Mouse (Mus musculus): ENCODE measurements around the gene Pmfbp1. TPM values are rescaled to one million over a fixed set of nuclear protein-coding genes. Genes with fewer than 3 reads are reported as not detected.

Gene Pmfbp1
- polyA plus RNA-seq, 1 experiment from 2014 or later: 1.3 TPM

DNA sequence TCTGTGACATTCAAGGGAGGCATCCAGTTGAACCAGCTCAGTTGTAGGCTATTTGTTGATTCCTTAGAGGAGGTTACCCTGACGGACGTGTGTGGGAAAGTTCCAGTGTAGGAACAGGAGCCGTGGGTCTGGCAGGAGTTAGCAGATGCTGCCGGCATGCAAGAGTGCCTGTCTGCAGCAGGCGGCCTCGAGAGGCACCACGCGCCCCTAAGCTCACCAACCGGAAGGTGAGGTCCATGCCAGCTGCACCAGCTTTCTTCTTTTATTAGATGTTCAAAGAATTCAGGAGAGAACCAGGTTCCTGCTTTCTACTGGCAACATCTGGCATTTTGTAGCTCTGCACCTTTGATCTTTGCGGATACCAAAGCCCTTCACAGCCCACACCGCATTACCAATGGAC, 9.1 kb upstream of the Pmfbp1 start:
- Histone ChIP-seq H3K9me3 (ENCODE audit: control insufficient read depth, low read length) (no peaks in the 10 kb centered on the region), H3K4me2 (ENCODE audit: low read length) (no peak overlapping the region), H3K27ac (ENCODE audit: low read depth, low read length) (peak overlapping the region; percentile 31; the same call in 1 of the 2 replicates), H3K27me3 (replicated peaks; ENCODE audit: control insufficient read depth, insufficient read depth, low read length) (no peaks in the 10 kb centered on the region), H3K4me3 (ENCODE audit: low read length) (no peak overlapping the region), H3K36me3 (ENCODE audit: control insufficient read depth, insufficient read depth, low read length) (no peaks in the 10 kb centered on the region), H3K9ac (ENCODE audit: low read depth, low read length) (no peak overlapping the region), H3K4me1 (ENCODE audit: control insufficient read depth, insufficient read depth, low read depth, low read length) (no peaks in the 10 kb centered on the region)
- ATAC-seq: no peak
- WGBS: 76% methylated on average over 11 of the region's 11 CpGs

DNA sequence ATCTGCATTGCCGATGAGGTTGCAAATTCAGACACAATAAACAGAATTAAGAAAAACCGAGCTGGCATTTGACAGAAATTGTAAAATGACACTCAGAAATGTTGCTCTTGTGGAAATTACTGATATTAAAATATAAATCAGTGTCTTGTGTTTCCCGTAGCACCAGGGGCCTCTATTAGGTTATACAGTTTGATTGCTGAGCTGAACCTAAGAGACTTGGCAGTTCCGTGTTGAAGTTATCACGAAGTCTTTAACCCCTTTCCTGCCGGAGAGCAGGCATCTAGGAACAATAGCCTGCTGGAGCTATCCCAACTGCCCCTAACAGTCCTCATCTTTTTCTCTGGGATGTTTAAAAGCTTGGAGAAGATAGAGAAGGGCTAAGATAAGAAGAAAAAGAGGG, 8.3 kb upstream of the Pmfbp1 start:
- WGBS: 38% methylated on average over 6 of the region's 6 CpGs
- H3K4me2 ChIP-seq (ENCODE audit: low read length): no peak overlapping the region
- H3K27me3 ChIP-seq (replicated peaks; ENCODE audit: control insufficient read depth, insufficient read depth, low read length): no peaks in the 10 kb centered on the region
- no peaks in the 10 kb centered on the region for H3K4me1 ChIP-seq (ENCODE audit: control insufficient read depth, insufficient read depth, low read depth, low read length)
- no peaks in the 10 kb centered on the region for H3K9me3 ChIP-seq (ENCODE audit: control insufficient read depth, low read length)
- no peak overlapping the region for H3K27ac ChIP-seq (ENCODE audit: low read depth, low read length)
- no peaks in the 10 kb centered on the region for H3K36me3 ChIP-seq (ENCODE audit: control insufficient read depth, insufficient read depth, low read length)
- no peak overlapping the region for H3K9ac ChIP-seq (ENCODE audit: low read depth, low read length)
- ATAC-seq: no peak
- no peak overlapping the region for H3K4me3 ChIP-seq (ENCODE audit: low read length)

DNA sequence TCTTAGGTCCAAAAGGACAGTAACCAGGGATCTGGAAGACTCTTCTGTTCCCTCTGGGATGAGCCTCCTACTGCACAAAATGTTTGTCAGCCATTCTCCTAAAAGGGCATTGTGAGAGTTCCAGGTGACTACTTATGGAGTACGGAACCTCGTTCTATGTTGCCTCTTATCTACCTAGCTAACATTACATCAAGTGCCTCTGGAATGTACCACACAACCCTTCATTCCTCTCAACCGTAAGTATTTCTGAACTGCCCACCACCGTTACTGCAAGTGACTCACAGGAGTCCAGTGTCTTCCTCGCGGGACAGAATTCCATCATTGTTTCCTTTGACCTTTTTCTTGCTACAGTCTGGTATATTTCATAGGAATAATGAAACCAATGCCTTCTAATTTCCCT, 1.0 kb upstream of the Pmfbp1 start:
- Histone ChIP-seq H3K4me1 (ENCODE audit: control insufficient read depth, insufficient read depth, low read depth, low read length) (no peaks in the 10 kb centered on the region), H3K9me3 (ENCODE audit: control insufficient read depth, low read length) (no peaks in the 10 kb centered on the region), H3K4me3 (ENCODE audit: low read length) (no peak overlapping the region), H3K4me2 (ENCODE audit: low read length) (no peak overlapping the region), H3K9ac (ENCODE audit: low read depth, low read length) (no peak overlapping the region), H3K27ac (ENCODE audit: low read depth, low read length) (no peak overlapping the region), H3K36me3 (ENCODE audit: control insufficient read depth, insufficient read depth, low read length) (no peaks in the 10 kb centered on the region), H3K27me3 (replicated peaks; ENCODE audit: control insufficient read depth, insufficient read depth, low read length) (no peaks in the 10 kb centered on the region)
- 96% methylated on average over 6 of the region's 6 CpGs for WGBS
- no peak for ATAC-seq

DNA sequence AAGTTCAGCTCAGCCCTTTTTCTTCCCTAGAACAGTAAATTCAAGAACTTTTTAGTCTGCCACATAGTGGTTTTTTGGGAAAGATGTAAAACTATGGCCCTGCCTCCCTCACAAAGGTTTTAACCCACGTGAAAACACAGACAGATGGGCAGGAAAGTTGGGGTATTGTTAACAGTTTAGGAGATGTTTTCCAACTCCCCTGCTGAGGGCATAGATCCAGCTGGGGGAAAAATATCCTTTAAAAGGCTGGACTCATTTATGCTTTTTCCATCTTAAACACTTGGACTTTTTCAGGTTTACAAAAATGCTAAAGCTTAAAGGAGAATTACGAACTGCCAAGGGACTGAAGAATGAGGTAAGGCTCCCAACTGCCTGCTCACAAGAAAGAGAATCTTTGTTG, 774 bp downstream of the Pmfbp1 start:
- Histone ChIP-seq H3K9ac (ENCODE audit: low read depth, low read length) (no peak overlapping the region), H3K36me3 (ENCODE audit: control insufficient read depth, insufficient read depth, low read length) (no peaks in the 10 kb centered on the region), H3K9me3 (ENCODE audit: control insufficient read depth, low read length) (no peaks in the 10 kb centered on the region), H3K4me1 (ENCODE audit: control insufficient read depth, insufficient read depth, low read depth, low read length) (no peaks in the 10 kb centered on the region), H3K4me2 (ENCODE audit: low read length) (no peak overlapping the region), H3K27me3 (replicated peaks; ENCODE audit: control insufficient read depth, insufficient read depth, low read length) (no peaks in the 10 kb centered on the region), H3K4me3 (ENCODE audit: low read length) (no peak overlapping the region), H3K27ac (ENCODE audit: low read depth, low read length) (no peak overlapping the region)
- WGBS: 65% methylated on average over 2 of the region's 2 CpGs
- ATAC-seq: no peak

DNA sequence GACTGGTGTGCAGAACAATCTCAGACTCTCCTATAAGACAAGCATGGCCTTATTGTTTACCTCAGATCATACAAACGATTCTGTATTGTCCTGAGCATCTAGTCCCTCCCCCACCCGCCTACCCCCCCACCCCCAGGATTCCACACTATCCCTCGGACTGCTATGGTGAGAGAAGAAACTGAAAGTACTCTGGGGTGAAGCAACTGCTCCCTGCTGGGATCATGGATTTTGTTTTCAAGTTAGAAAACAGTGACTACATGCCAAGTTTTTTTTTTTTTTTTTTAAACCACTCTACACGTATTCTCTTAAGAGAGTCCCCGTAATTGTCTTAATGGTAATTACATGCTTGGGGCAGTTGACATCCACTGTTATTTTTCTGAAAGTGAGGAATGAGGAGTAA, 3.6 kb downstream of the Pmfbp1 start:
- 39% methylated on average over 5 of the region's 5 CpGs for WGBS
- no peaks in the 10 kb centered on the region for H3K27me3 ChIP-seq (replicated peaks; ENCODE audit: control insufficient read depth, insufficient read depth, low read length)
- no peak overlapping the region for H3K4me3 ChIP-seq (ENCODE audit: low read length)
- no peak overlapping the region for H3K4me2 ChIP-seq (ENCODE audit: low read length)
- H3K9ac ChIP-seq (ENCODE audit: low read depth, low read length): no peak overlapping the region
- H3K4me1 ChIP-seq (ENCODE audit: control insufficient read depth, insufficient read depth, low read depth, low read length): no peaks in the 10 kb centered on the region
- H3K27ac ChIP-seq (ENCODE audit: low read depth, low read length): no peak overlapping the region
- no peak for ATAC-seq
- no peaks in the 10 kb centered on the region for H3K36me3 ChIP-seq (ENCODE audit: control insufficient read depth, insufficient read depth, low read length)
- H3K9me3 ChIP-seq (ENCODE audit: control insufficient read depth, low read length): no peaks in the 10 kb centered on the region

DNA sequence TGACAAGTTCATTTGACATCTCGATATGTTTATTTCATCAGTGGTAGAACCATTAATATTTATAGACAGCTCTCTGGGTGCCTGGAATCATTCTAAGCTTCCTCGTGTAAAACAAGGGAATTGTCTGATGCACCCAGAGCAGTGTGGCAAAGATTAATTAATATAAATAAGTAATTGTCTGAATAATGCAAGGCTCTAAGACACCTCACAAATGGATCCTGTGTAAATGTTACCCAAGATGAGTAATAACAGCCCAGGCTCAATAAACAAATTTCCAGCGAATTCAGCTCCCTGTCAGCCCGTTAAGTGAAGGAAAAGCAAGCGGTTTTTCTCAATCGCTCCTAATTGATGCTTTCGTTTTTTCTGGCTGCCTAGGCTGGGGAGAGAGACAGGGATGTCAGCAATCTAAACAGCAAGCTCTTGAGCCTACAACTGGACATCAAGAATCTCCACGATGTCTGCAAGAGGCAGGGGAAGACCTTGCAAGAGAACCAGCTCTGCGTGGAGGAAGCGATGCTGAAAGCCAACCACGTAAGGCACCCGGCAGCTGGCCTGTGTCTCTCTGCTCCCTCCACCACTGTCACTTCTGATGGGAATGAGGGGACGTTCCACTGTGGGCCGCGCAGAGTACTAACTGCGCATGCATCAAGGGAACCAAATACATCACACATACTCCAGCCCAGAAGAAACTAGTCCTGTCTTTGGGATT, 5.3 kb downstream of the Pmfbp1 start:
- H3K27me3 ChIP-seq (replicated peaks; ENCODE audit: control insufficient read depth, insufficient read depth, low read length): no peaks in the 10 kb centered on the region
- no peaks in the 10 kb centered on the region for H3K36me3 ChIP-seq (ENCODE audit: control insufficient read depth, insufficient read depth, low read length)
- H3K9me3 ChIP-seq (ENCODE audit: control insufficient read depth, low read length): no peaks in the 10 kb centered on the region
- no peak overlapping the region for H3K27ac ChIP-seq (ENCODE audit: low read depth, low read length)
- H3K4me2 ChIP-seq (ENCODE audit: low read length): no peak overlapping the region
- WGBS: 79% methylated on average over 16 of the region's 16 CpGs
- no peak for ATAC-seq
- H3K4me3 ChIP-seq (ENCODE audit: low read length): no peak overlapping the region
- H3K4me1 ChIP-seq (ENCODE audit: control insufficient read depth, insufficient read depth, low read depth, low read length): no peaks in the 10 kb centered on the region
- H3K9ac ChIP-seq (ENCODE audit: low read depth, low read length): no peak overlapping the region

DNA sequence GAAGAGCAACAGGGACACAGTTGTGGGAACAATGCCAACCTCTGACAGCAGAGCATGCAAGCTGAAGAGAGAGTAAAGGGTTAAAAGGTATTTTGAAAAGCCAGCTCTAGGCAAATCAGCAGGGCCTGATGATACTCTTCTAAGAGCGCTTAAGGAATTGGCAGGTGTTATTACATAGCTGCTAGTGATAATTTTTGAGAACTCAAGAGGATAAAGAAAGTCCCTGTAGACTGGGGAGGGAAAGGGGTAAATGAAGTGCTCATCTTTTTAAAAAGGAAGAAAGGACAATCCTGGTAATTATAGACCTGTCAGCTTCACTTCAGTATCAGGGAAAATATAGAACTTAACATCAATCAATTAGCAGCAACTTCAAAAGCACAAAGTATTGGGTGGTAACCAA, 9.7 kb downstream of the Pmfbp1 start:
- no peak for ATAC-seq

DNA sequence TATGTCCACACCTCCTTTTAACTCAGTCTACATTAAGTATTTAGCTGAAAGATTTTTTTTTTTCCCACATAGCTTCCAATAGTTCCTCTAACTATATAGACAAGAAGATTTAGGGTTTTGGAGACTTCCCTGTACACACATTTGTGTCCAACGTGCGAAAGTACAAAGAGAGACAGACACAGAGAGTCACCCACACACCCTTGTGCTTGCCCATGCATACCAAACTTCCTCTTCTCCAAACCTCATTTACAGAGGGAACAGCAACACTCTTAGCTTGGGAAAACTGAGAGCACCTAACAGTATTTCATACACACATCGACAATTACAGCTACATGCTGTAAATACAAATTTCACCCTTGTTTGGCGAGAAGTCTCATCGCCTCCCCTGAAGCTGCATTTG, 11.7 kb downstream of the Pmfbp1 start:
- H3K4me2 ChIP-seq (ENCODE audit: low read length): no peak overlapping the region
- H3K4me3 ChIP-seq (ENCODE audit: low read length): no peak overlapping the region
- ATAC-seq: no peak
- H3K4me1 ChIP-seq (ENCODE audit: control insufficient read depth, insufficient read depth, low read depth, low read length): no peaks in the 10 kb centered on the region
- no peaks in the 10 kb centered on the region for H3K9me3 ChIP-seq (ENCODE audit: control insufficient read depth, low read length)
- H3K27me3 ChIP-seq (replicated peaks; ENCODE audit: control insufficient read depth, insufficient read depth, low read length): no peaks in the 10 kb centered on the region
- no peaks in the 10 kb centered on the region for H3K36me3 ChIP-seq (ENCODE audit: control insufficient read depth, insufficient read depth, low read length)
- WGBS: 95% methylated on average over 5 of the region's 5 CpGs
- no peak overlapping the region for H3K9ac ChIP-seq (ENCODE audit: low read depth, low read length)
- no peak overlapping the region for H3K27ac ChIP-seq (ENCODE audit: low read depth, low read length)

More for the DNA sequence above, 9.7 kb downstream of the Pmfbp1 start:
- H3K27me3 ChIP-seq (replicated peaks; ENCODE audit: control insufficient read depth, insufficient read depth, low read length): no peaks in the 10 kb centered on the region
- no peaks in the 10 kb centered on the region for H3K9me3 ChIP-seq (ENCODE audit: control insufficient read depth, low read length)
- no peak overlapping the region for H3K4me3 ChIP-seq (ENCODE audit: low read length)
- no peak overlapping the region for H3K9ac ChIP-seq (ENCODE audit: low read depth, low read length)
- H3K4me1 ChIP-seq (ENCODE audit: control insufficient read depth, insufficient read depth, low read depth, low read length): no peaks in the 10 kb centered on the region
- no peaks in the 10 kb centered on the region for H3K36me3 ChIP-seq (ENCODE audit: control insufficient read depth, insufficient read depth, low read length)
- WGBS: 78% methylated on average over 1 of the region's 1 CpGs
- no peak overlapping the region for H3K4me2 ChIP-seq (ENCODE audit: low read length)
- no peak overlapping the region for H3K27ac ChIP-seq (ENCODE audit: low read depth, low read length)

DNA sequence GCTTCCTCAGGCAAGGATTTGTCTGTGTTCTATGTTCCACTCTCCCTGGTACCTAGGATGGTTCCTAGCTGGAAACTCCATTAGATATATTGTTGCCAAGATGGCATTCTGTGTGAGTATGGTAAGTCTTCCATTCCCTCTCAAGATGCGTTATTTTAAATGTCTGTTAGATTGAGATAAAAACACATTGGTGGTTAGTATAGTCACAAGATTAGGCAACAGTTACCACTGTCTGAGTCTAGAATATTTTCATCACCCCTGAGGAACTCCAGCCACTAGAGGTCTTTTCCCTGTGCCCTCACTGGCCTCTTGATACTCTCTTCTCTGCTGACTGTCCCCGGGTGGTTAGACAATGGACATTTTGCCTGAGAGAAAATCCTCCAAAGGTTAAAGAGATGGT, 30.2 kb downstream of the Pmfbp1 start:
- no peak overlapping the region for H3K4me2 ChIP-seq (ENCODE audit: low read length)
- no peaks in the 10 kb centered on the region for H3K27me3 ChIP-seq (replicated peaks; ENCODE audit: control insufficient read depth, insufficient read depth, low read length)
- no peak overlapping the region for H3K4me3 ChIP-seq (ENCODE audit: low read length)
- no peak for ATAC-seq
- no peaks in the 10 kb centered on the region for H3K36me3 ChIP-seq (ENCODE audit: control insufficient read depth, insufficient read depth, low read length)
- no peaks in the 10 kb centered on the region for H3K9me3 ChIP-seq (ENCODE audit: control insufficient read depth, low read length)
- no peak overlapping the region for H3K27ac ChIP-seq (ENCODE audit: low read depth, low read length)
- WGBS: 91% methylated on average over 2 of the region's 2 CpGs
- no peak overlapping the region for H3K9ac ChIP-seq (ENCODE audit: low read depth, low read length)
- no peaks in the 10 kb centered on the region for H3K4me1 ChIP-seq (ENCODE audit: control insufficient read depth, insufficient read depth, low read depth, low read length)
